Mouse (Mus musculus): ENCODE results near the gene Olfr524. TPM values are rescaled to one million over a fixed set of nuclear protein-coding genes. Genes with fewer than 3 reads are reported as not detected.

Gene Olfr524
- total RNA-seq, 2 experiments from 2014 or later = not detected

DNA sequence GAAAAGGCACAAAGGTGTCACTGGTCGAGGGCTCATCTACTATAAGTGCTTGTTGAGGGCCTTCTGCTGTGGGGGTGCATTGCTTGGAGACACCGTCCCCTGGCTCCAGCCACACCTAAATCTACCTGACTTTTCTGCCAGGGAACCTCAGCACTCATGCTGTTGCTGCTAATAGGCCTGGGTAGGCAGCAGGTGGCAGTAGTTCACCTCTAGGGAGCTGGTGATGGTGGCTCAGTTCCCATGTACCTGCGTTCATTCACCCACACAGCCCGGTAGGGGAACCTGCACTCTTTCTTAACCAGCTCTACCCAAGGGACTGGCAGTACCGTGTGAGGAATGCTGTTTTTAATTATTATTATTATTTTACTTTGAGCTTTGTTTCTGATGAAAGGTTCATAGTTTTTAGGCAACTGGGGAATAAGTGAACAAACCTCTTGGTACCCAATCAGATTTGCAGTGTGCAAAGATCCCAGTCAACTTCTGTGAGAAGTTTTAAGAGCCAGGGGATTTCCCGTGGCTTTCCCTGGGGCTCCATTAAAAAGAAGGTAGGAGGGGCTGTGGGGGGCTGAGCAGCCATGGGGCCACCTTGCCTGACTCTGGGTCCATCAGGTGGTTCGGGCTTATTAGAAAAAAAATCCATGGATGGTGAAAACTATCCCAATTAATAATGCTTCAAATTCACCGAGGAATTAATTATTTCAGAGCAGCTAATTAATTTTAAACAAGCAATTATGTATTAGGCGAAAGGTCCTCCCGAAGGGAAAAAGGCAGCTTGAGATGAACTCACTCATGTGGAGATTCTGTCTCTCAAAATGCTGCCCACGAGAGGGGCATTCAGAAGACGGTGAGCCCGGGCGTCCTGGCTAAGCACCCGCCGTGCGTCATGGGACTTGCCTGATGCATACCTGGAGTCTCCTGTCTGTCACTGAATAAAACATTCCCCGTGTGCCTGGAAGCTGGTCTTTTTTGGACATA lies 18.8 kb downstream of the Olfr524 start:
- peak in 1 of 2 experiments; percentile 20 for DNase-seq

DNA sequence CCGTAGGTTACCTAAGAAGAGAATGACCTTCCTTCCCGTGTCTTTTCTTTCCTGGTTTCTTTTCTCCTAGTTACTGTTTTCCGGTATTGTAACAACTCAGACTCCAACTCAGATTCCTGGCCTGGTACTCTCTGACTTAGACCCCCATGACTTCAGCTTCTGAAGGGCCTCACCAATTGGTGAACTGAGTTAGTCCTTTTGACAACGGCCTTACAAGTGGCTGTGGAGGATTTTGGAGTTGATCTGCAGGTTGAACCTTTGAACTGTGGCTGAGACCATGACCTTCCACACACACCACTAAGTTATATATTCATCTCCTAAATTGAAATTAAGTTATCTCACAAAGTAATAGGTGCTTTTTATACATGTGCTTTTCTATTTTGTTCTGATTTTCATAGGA lies 21.6 kb downstream of the Olfr524 start:
- DNase-seq = no peak

DNA sequence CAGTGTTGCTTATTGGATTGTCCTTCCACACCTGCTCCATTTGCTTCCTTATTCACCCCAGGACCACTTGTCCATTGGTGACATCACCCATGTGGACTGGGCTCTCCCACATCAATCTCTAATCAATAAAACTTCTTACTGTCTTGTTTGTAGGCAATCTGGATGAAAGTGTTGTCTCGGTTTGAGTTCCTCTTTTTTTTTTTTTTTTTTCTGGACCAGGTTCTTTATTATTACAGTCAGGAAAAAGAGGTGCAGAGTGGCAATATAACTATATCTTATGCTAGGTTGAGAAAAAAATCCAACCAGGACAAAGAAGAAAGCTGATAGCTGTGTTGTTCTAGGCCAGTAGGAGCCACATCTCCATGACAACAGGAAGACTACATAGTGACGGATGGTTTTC lies 25.1 kb downstream of the Olfr524 start:
- no peak for DNase-seq

- DNase-seq = no peak
Observed at GRCm38 (mm10) chr7:140179176-140179575, 26.6 kb downstream of the Olfr524 start.

DNA sequence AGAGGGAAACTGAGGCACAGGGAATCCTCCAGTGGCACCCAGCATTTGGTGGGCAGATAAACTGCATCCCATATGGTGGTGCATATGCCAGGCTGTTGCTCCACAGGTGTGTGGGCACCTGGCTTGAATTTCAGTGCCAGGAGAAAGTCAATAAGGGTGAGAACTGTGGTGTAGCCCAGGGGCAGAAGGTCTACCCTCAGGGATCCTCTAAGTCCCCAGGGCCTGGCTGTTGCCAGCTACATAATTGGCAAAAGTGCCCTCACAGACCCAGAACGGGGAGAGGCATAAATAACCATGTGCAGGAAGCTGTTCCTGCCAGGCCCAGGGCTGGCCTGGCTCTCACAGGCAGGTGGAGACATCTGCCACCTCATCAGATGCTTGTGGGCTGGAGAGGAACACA lies 32.8 kb downstream of the Olfr524 start, which contains the start of gene Olfr523:
Gene Olfr523, plus strand, starts transcription at position 282 of the 400 bp plus-strand sequence.
- no peak for DNase-seq

- no peak for DNase-seq
Observed at GRCm38 (mm10) chr7:140170863-140171262, 34.9 kb downstream of the Olfr524 start.

GRCm38 (mm10) chr7:140169386-140169785 lies 36.4 kb downstream of the Olfr524 start:
- DNase-seq = no peak

GRCm38 (mm10) chr7:140167950-140168349 lies 37.8 kb downstream of the Olfr524 start:
- no peak for DNase-seq

- no peak for DNase-seq
Observed at GRCm38 (mm10) chr7:140164664-140165063, 41.1 kb downstream of the Olfr524 start, which contains the start of gene Olfr522. Olfr522 (minus strand) TSS chr7:140164764.

GRCm38 (mm10) chr7:140160363-140160762 lies 45.4 kb downstream of the Olfr524 start:
- DNase-seq = no peak

GRCm38 (mm10) chr7:140154218-140154927 lies 51.4 kb downstream of the Olfr524 start, which contains the start of gene Sprn:
Sprn (minus strand) TSS chr7:140154877.
- no peak for DNase-seq

- no peak for DNase-seq
Observed at GRCm38 (mm10) chr7:140153829-140154217, 51.9 kb downstream of the Olfr524 start.

DNA sequence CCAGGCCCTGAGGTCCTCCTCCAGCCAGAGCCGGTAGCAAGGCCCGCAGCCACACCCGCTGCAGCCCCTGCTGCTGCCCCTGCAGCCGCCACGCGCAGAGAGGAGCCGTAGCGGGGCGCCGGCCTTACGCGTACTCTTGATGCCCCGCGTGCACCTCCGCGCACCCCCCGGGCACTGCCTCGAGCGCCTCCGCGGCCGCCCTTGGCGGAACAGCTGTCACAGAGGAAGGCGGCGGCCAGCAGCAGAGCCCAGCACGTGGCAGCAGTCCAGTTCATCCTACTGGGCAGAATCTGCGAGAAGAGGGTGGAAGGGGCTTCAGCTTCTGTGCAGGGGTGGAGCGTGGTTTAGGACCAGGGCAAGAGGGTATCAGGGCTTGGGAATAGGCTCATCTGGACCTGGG lies 52.4 kb downstream of the Olfr524 start:
- peak; percentile 51 to 55 for DNase-seq

Other genes starting within 250 kb of the Olfr524 start
- not detected for gene 6430531B16Rik, start 227.2 kb downstream of the Olfr524 start, total RNA-seq (2021)
- 1 to 10 TPM in 1 of 2 experiments, under 1 TPM in 1; 0.69 to 4.6 TPM for gene Adam8, start 213.4 kb downstream of the Olfr524 start, total RNA-seq (2021)
- 10 to 100 TPM; 19.2 to 22.8 TPM for gene Zfp511, start 169.6 kb downstream of the Olfr524 start, total RNA-seq (2021)
- 10 to 100 TPM; 24.4 to 26.0 TPM for gene Tubgcp2, start 169.3 kb downstream of the Olfr524 start, total RNA-seq (2021)
- gene Msx3, start 156.9 kb downstream of the Olfr524 start, total RNA-seq (2021) = not detected
- gene Caly, start 123.4 kb downstream of the Olfr524 start, total RNA-seq (2021) = 1 to 10 TPM; 4.6 to 6.1 TPM
- not detected for gene Prap1, start 112.6 kb downstream of the Olfr524 start, total RNA-seq (2021)
- 10 to 100 TPM; 45.3 to 68.5 TPM for gene Fuom, start 103.5 kb downstream of the Olfr524 start, total RNA-seq (2021)
- gene Paox, start 90.2 kb downstream of the Olfr524 start, total RNA-seq (2021) = 10 to 100 TPM; 13.0 to 26.1 TPM
- 100 to 1,000 TPM; 356 to 530 TPM for gene Echs1, start 89.5 kb downstream of the Olfr524 start, total RNA-seq (2021)
- 10 to 100 TPM; 24.4 to 34.5 TPM for gene Mtg1, start 68.4 kb downstream of the Olfr524 start, total RNA-seq (2021)
- under 1 TPM; 0.33 to 0.56 TPM for gene Sprn, start 51.1 kb downstream of the Olfr524 start, total RNA-seq (2021)
- gene Olfr522, start 41.2 kb downstream of the Olfr524 start, total RNA-seq (2021) = not detected
- not detected for gene Olfr523, start 32.7 kb downstream of the Olfr524 start, total RNA-seq (2021)
- not detected for gene Cd163l1, start 12.3 kb upstream of the Olfr524 start, total RNA-seq (2021)
- gene 5830411N06Rik, start 41.3 kb upstream of the Olfr524 start, total RNA-seq (2021) = not detected
- not detected for gene Olfr525, start 114.9 kb upstream of the Olfr524 start, total RNA-seq (2021)
- gene Olfr527, start 128.1 kb upstream of the Olfr524 start, total RNA-seq (2021) = not detected
- not detected for gene Olfr60, start 155.7 kb upstream of the Olfr524 start, total RNA-seq (2021)
- gene Olfr530, start 170.4 kb upstream of the Olfr524 start, total RNA-seq (2021) = not detected
- gene Olfr531, start 197.0 kb upstream of the Olfr524 start, total RNA-seq (2021) = not detected
- not detected for gene Olfr532, start 215.7 kb upstream of the Olfr524 start, total RNA-seq (2021)

Measured in adrenal gland, postnatal 36 days (tissue).